Mouse (Mus musculus) CD4-positive helper T cell, adult 2 months (primary cell): Measurements from ENCODE around the gene Jazf1.
A peak's percentile ranks its signal among the peaks of the same experiment; 100 is the strongest.

Source experiments
- DNase-seq: peaks from one replicate; pipeline ENCODE4 v3.0.0-alpha.2; 2012; ENCODE audit warnings: low read depth, missing footprints, low spot score

Jazf1 gene

DNA sequence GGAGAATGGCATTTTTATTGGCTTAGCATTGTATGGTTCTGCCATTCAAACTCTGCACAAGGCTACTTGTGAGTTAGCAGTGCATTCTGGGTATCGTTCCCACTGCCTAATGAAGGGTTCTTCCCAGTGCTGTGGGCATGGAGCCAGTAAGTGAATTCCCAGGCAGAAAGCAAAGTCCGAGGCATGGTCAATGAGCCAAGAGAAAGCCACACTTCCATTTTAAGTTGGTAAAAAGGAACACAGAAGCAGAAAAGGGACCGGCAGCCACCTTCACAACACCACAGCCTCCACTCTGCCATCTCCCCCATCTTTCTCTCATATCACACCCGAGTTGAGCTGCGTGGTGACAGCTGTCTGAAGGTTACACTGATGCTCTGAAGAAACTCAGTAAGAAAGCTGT is 217.4 kb downstream of the Jazf1 start:
- no peak for DNase-seq

DNA sequence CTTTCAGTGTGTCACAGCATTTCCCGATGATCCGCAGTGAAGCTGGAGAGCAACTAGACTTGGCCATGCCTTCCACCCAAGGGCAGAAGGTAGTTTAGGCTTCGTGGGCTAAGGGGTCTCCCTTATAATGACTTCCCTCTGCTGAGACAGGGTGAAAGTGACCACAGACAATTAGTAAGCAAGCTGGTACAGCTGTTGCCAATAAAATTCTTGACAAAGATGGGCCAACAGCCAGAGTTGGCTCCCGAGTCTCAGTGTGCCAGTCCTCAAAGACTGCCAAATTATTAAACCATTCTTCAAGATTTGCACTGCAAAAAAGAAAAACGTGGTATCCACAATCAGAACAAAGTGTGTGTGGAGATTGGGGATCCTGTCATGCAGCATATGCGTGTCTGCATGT is 220.2 kb downstream of the Jazf1 start:
- no peak for DNase-seq

DNA sequence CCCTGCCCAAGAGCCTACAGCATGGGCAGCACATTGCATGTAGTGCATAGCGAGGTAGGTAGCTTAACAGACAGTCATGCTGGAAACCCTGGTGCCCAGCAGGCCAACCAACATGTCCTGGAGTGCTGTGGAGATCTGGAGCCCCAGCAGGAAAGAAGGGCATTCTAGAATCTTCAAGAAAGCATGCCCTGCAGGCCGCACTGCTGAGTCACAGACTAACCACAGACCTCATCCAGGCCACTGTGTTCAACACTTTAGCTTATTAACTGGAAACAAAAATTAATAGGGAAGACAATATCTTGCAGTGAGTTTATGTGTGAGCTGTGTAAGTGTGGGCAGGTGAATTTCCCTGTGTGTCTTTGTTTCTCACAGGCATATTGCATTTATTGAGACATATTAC is 222.1 kb downstream of the Jazf1 start:
- no peak for DNase-seq

DNA sequence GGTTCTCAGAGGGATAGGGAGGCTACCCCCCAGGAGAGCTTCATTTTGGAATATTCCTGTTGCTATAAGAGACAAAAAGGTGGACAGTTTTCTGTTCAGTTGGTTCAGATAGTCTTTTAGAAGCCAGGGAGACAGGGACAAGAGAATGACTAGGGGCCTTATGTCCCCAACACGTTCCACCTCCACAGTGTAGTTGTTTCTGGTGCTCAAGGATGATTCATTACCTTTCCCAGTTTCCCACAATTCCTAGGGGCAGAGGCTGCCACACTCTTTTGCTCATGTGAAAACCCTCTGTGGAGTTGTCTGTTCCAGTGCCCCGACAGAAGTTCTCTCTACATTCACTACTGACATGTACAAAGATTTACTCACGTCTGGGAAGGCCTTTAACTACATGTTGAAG is 223.7 kb downstream of the Jazf1 start:
- no peak for DNase-seq

DNA sequence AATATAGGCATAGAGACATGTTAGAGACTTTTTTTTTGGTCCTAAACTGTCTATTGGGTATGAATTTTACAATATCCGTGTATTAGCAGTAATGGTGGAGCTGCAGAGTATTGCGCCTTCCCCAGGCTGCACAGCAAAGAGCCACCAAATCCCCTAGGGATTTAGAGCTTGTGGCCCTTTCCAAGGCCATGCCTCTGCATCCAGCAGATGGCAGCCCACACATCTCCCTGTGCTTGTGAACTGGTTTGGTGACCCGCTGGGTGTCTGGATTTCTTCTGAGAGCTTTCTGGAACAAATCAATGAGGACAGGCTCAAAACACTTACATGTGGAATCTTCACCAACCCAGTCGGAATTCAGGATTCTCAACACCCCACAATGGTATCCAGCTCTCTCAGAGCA is 225.4 kb downstream of the Jazf1 start:
- DNase-seq: no peak

DNA sequence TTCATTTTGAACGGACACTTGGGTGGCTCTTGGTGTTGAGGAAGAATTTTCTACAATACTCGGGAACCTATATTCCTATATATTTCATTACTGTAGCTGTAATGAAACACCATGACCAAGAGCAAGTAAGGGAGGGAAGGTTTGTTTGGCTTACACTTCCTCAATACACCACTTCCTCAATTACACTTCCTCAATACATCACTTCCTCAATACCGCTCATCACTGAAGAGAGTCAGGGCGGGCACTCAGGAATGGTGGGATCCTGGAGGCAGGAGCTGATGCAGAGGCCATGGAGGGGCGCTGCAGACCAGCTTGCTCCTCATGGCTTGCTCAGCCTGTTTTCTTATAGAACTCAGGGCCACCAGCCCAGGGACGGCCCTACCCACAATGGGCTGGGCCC is 225.8 kb downstream of the Jazf1 start:
- no peak for DNase-seq

DNA sequence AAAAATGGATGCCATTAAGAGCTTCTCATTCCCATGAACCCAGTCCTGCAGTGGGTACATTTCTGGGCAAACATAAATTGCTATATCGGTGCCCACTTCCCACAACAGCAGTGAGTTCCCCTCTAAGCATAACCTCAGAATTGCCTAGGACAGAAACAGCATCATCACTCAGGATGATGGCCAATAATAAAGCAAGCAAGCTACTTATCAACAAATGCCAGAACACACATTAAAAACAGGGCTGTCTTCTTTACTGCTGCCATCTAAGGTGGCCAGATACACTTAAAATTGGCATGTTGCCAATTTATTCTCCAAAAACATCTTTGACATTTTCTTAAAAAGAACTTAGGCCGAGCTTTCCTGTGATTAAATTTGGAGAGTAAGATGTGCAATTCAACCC is 226.8 kb downstream of the Jazf1 start:
- no peak for DNase-seq

DNA sequence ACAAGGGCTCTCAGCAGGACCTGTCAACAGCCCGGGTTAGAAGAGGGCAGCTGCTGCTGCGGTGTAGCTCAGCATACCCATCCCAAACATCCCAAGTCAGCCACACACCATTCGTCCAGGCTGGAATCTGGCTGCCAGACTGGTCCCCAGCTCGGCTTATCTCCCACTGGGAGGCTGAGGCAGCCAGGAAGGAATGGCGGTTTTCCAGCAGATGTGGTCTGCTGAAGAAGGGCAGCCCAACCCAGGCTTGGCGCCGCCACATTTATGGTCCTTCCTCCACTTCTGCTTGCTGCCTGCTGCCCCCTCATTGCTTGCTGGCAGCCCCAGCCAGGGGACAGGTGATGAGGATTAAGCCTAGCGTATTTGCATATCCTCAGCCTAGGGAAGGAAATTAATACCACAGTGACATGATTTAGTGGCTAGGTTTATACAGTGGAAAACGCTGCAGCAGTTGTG is 227.8 kb downstream of the Jazf1 start:
- DNase-seq: no peak

DNA sequence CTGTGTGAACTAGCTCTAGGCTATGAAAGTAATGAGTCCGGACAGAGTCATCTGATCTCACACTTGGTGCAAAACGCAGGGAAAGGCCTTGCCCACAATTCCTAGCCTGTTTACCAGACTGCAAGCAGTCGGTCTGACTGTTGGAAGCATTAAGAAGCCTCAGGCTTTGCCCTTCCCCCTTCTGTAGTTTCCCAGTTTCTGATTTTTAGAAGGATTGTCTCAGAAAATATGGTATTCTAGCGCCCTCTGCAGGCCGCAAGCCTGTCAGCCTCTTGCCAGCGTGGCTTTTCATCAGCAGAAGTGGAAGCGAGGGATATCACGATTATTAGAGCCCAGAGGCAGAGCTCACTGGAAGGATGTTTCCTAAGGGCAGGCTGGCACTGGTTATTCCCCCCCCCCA is 229.7 kb downstream of the Jazf1 start:
- DNase-seq: peak; percentile 53

DNA sequence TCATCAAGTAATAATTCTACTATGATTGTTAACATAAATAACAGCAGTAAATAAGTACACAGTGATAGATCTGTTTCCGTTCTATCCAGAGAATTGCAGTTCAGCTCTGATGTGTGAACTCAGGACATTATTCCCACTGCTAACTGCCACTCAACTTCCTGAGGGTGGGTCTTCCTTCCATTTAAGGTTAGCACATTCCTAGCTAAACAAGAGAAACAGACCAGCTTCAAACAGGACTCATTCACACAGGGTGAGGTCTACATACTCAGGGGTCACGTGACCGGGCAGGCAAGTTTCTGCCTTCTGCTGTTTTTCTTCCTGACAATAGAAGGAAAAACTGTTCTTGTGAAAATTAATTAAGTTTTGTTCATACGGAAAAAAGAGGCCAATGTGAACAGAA is 230.6 kb downstream of the Jazf1 start:
- no peak for DNase-seq

DNA sequence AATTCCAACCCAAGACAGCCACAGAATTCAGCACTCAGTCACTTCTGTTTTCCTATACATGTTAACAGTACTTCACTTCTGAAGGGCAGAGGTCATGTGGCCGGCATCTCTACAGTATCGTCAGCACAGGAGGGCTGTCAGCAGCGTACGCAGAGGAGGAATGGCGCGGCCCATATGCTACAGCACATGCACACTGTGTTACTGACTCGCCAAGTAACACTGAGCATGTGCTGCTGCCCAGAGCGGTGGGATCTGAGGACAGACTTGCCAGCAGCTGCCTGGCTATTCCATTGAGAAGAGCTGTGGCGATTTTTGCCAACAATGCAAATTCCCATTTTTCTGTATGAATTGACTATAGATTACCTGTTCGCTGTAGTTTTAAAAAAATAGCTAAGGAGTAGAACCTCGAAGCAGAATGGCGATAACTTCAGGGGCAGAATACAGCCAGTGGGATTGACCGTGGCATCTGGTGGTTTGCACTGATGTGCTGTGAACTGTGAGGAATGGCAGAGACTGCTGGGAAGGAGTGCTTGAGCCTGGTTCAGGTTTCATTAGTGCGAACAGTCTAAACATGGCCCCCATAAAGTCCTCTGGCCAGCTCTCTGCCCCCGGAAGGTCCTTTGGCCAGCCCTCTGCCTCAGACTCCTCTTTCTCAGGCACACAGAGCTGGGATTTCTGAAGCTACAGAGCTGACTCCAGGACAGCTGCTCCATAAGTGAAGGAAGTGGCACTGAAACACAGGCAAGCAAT is 232.1 kb downstream of the Jazf1 start:
- no peak for DNase-seq

DNA sequence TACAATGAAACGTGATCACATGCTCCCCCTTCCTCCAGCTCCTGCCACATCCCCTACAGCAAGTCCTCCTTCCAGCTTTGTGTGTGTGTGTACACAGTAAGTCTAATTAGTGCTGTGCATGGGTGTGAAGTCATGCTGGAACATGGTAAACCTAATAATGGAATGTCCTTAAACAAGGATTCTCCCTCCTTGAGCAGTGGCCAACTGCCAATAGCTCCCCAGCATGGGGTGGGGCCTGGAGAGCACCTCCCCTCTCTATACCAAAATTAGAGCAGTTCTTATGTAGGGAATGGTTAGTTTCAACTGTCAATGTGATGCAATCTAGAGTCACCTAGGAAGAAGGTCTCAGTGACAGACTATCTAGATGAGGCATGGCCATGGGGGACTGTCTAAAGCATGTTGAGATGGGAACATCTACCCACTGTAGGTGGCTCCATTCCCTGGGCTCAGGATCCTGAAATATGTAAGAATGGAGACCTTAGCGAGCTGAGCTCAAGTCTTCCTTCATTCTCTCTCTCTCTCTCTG is 240.6 kb downstream of the Jazf1 start:
- no peak for DNase-seq

DNA sequence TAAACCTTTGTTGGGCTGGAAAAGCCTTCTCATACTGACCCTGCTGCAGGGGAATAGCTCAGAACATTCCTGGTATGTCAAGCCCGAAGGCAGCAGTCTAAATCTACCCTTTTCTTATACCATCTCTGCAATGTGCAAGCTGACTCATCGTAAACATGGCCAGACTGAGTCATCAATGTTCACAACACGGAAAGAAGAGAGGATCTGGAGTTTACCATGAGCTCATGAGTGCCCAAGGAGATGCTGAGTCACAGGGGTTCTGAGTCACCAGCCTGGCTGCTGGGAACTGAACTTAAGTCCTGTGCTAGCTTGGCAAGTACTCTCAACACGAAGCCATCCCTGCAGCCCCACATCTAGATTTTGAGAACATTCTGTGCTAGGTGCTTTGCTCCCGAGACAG is 242.9 kb downstream of the Jazf1 start:
- peak; percentile 35 for DNase-seq

DNA sequence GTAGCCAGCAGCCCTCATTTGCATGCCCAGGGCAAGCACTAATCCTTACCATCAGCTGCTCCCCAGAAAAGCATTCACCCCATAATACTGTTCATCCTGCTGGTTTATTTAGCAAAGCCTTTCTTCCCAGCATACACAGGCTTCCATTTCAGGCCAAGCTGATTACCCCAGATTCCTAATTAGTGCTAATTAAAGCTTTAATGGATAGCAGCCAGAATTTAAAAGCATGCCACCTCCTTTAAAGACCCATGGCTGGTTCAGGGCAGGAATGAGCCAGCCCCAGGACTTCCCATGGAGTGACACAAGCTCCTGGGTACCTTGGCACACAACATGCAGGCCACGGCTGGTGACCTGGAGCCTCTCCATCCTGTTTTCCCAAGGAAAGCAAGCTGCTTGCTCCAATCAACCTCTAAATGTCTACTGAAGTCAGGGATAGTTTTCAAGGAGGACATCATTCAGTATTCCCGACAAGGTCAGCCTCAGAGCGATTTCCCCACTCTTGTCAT is 243.4 kb downstream of the Jazf1 start:
- no peak for DNase-seq

DNA sequence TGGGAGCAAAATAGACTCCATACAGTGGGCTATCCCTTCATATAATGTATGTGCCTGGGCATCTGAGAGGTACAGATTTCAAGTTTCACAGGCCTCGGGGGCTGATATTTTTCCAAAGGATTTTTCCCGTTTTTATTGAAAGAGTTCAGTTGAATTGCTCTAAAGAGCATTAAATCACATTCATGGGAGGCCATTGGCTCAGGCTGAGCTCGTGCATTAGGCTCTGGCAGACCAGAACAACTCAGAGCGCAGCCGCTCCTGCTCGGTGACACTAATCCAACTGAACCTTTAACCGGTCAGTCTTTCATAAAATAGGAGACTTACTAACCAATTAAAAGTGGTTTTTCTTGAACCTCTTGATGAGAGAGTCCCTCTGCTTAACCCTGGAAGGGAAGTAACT is 245.4 kb downstream of the Jazf1 start:
- no peak for DNase-seq

DNA sequence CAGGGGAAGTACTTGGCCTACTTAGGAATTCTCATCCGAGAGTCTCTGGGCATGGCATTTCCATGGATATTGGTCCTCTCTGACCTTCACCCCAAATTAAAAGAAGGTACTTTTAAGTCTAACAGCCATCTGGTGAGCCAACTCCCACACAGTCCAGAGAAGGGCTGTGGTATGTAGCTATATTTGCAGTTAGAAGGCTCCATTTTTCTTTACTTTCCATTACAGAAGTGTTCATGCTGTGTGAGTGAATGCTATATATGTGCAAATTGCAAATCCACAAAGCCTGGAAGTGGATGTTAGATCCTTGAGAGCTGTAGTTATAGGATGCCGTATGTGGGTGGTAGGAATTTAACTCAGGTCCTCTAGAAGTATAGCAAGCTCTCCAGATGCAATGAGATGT is 245.8 kb downstream of the Jazf1 start:
- DNase-seq: no peak

DNA sequence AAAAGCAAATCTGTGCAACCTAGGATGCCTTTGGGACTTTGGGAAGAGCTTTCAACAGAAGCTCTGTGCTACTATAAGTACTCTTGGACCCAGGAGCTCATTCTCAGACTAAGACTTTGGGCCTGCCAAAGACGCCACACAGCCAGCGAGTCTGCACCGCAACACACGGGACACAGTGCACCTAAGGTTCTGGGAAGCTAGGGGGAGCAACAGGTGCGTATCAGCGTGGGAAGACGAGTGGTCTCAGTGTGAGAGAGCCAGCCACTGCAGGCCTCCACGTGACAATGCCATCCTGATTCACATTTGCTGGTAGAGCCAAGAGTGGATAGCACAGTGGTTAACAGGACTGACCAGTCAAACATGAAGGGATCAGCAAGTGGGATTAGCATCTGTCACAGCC is 249.1 kb downstream of the Jazf1 start:
- DNase-seq: no peak

DNA sequence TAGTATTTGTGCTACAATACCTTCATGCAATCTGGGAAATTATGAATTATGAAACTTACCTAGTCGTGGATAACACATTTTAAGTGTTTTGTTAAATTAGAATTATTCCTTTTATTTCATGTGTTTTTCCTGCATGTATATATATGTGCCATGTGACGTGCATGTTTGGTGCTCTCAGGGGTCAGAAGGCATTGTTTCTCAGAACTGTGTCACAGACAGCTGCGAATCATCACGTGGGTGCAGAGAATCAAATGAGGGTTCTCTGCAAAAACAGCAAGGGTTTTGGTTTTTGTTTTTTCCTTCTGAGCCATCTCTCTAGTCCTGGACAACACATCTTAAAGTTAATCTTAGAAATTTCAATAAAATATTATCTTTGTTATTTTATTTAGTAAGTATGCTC is 250.4 kb downstream of the Jazf1 start:
- DNase-seq: no peak

DNA sequence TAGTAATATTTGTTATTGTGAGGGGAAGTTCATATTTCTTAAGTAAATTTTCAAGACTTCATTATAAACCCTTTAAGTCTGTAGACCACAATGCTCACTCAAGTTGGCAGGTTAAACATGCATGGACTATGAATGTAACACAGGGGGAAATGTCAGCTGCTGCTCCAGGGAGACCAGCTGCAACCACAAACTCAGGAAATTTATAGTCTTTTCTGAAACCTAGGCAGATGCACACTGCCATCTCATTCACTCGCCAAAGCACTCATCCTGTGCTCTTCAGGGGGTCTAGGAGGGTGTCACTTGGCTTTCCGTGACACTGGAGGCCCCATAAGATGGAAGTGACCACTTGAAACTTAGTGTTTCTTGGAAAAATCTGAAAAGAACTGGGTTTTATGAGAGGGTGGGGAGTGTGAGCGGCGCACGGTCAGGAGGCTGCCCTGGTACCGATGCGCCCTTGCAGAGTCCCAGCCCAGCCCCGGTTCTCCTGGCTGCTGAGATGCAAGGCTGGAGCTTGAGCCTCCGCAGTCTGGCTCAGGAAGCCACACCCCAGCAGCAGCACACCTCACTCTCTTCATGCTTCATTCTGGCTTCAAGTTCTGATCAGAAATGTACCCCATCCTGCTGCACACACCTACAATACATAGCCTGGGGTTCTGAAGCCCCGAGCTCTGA is 251.1 kb downstream of the Jazf1 start:
- DNase-seq: no peak

DNA sequence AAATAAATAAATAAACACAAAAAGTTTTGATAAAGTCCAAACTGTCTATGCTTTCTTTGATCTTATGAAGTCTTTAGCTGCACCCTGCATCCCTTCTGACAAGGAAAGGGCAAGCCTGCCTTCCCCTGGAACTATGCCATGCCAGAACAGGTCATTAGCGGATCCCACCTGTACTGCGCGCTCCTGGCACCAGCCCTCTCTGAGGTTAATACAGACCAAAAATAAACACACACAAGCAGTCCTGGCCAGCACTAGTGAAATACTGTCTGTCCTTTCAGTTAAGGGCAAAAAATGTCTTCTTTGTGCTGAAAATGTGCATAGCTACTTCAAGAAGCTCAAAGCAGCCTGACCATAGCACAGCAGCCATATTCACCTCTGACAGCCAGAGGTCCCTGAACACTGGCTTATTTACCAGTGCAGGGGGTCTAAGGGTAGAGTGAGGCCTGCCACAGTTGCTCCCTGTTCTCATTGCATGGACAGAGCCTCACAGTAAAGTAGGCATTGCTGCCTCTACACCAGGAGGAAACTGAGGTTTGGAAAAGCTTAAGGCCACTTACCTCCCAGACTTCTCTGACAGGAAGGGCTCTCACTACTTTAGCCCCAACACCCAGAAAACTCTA is 263.1 kb downstream of the Jazf1 start:
- no peak for DNase-seq

DNA sequence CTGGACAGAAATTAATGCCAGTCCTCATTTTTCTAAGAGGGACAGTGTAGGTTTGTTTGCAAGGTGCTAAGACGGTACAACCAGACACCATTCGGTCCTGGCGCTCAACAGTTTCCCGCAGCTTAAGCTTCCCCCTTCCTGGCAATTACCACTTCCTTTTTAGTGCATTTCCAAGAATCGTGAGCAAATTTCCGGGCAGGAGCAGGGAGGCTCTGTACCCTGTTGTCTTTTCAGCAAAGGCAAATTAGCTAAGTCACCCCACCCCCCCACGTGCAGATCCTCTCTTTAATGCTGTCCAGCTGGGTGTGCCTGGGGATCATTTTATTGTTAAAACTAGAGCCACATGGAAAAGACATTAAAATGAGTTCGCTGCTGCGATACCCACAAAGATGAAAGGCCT is 266.2 kb downstream of the Jazf1 start:
- peak; percentile 11 for DNase-seq

DNA sequence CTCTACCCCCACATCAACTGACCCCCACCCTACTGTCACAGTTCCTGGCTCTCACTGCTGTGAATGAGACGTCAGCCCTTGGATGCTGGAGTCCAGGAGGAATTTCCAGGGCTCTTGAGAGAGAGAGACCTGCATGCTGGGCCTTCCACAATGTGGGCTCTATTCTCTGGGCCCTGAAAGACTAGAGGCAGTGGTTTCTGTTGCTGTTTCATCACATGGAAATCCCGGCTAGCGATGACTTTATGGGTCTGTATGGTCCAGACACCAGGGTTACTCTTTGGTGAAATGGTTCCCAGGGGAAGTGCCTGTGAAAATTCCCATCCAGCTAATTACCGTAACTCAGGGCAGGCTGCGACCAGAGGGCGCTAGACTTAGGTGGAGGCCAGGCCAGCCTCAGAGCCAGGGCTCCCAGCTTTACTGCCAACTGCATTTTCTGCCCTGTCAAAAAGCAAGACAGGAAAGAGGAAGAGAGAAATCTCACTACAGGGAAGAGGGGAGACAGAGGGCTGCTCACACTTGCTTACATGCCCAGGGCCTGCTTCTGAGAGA is 271.1 kb downstream of the Jazf1 start:
- DNase-seq: no peak
